Mouse (Mus musculus) ES-Bruce4 (cell line): ENCODE data around the gene Cdh23.

Experiments used
- CTCF ChIP-seq: IDR thresholded peaks from one replicate; pipeline ENCODE4 v1.8.1; 2011; ENCODE audit warnings: low read depth, low read length
- EP300 ChIP-seq: IDR thresholded peaks from 2 replicates; pipeline ENCODE4 v1.6.1; 2011; ENCODE audit warnings: low read depth, low read length; ENCODE audit not compliant: insufficient read depth
- POLR2A ChIP-seq: IDR thresholded peaks from one replicate; pipeline ENCODE4 v1.8.1; 2011; ENCODE audit warnings: low read length; ENCODE audit not compliant: insufficient read depth

DNA sequence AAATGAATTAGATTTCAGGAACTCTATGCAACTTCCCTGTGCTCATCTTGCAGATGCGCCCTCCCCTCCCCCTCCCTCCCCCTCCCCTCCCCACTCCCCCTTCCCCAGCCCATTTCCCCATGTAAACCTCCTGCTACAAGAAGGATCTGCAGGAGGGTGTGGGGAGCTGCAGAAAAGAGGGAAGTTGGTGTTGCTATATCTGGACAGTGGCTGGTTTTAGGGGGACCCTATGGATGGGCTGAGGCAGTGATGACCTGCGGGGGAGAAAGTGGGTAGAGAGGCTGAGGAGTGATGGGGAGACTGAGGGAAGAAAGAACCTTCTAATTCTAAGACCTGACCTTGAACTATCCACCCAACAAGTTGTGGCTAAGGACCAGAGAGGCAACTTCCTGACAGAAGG, 329.1 kb downstream of the Cdh23 start:
- TF ChIP-seq CTCF (no peak), EP300 (no peak), POLR2A (no peak)
